Mouse (Mus musculus) thymus, adult 2 months (tissue): ENCODE measurements around the gene Tex52.

ENCODE experiments used
- CTCF ChIP-seq: fragments of 200-500 bp; IDR thresholded peaks from 2 replicates; pipeline ENCODE4 v1.5.1; 2012; ENCODE audit warnings: mild to moderate bottlenecking, control low read depth, low read length, moderate library complexity, borderline replicate concordance; ENCODE audit not compliant: control insufficient read depth, poor library complexity, insufficient read depth; ENCODE audit errors: extremely low read depth
- POLR2A ChIP-seq: fragments of 200-500 bp; IDR thresholded peaks from 2 replicates; pipeline ENCODE4 v1.6.1; 2012; ENCODE audit warnings: mild to moderate bottlenecking, low read length, control low read depth, moderate library complexity; ENCODE audit not compliant: control insufficient read depth, poor library complexity, insufficient read depth; ENCODE audit errors: extremely low read depth

GRCm38 (mm10) chr6:128376371-128377085, 1.3 kb downstream of the Tex52 start:
- TF ChIP-seq POLR2A: no peak
- no peak for TF ChIP-seq CTCF
